Mouse (Mus musculus) lung, embryonic 14.5 days (tissue): ENCODE measurements at regions not wholly inside any gene's neighbourhood (a gene's known extent, or its start where the extent isn't known, plus 50 kb on each side); places are given as distances from the start of the nearest gene placed in this dataset.

Experiments
- ATAC-seq: fragments of 200-750 bp; cut with Nextera tagmentation; 2 replicates; pipeline ENCODE4 v1.8.0; 2017; ENCODE audit warnings: mild to moderate bottlenecking, moderate TSS enrichment, moderate library complexity; ENCODE audit not compliant: insufficient read depth
- DNase-seq: peaks from one replicate; pipeline ENCODE4 v3.0.0-alpha.2; 2015
- H3K27ac ChIP-seq: fragments of 300-500 bp; sonication (generic); 2 replicates; pipeline ENCODE4 v1.5.1; 2014; ENCODE audit warnings: low read depth, mild to moderate bottlenecking, moderate library complexity
- H3K27me3 ChIP-seq: fragments of 300-500 bp; sonication (generic); 2 replicates; pipeline ENCODE4 v1.6.1; 2014; ENCODE audit warnings: low read length, control low read depth; ENCODE audit not compliant: insufficient read depth
- H3K36me3 ChIP-seq: fragments of 300-500 bp; sonication (generic); 2 replicates; pipeline ENCODE4 v1.6.1; 2014; ENCODE audit warnings: control low read depth; ENCODE audit not compliant: insufficient read depth
- H3K4me1 ChIP-seq: fragments of 300-500 bp; sonication (generic); 2 replicates; pipeline ENCODE4 v1.6.1; 2014; ENCODE audit warnings: antibody characterized with exemption, control low read depth; ENCODE audit not compliant: insufficient read depth
- H3K4me2 ChIP-seq: fragments of 300-500 bp; sonication (generic); 2 replicates; pipeline ENCODE4 v1.6.1; 2014; ENCODE audit warnings: mild to moderate bottlenecking
- H3K4me3 ChIP-seq: fragments of 300-500 bp; sonication (generic); 2 replicates; pipeline ENCODE4 v1.5.1; 2014; ENCODE audit warnings: low read depth, low read length
- H3K9ac ChIP-seq: fragments of 300-500 bp; sonication (generic); 2 replicates; pipeline ENCODE4 v1.6.1; 2014
- H3K9me3 ChIP-seq: fragments of 300-500 bp; sonication (generic); 2 replicates; pipeline ENCODE4 v1.6.1; 2016; ENCODE audit warnings: low read depth, low read length, control low read depth
- CTCF ChIP-seq: IDR thresholded peaks from 2 replicates; pipeline ENCODE4 v1.5.1; 2016; ENCODE audit warnings: antibody characterized with exemption, low read depth
- WGBS: fragments of 180-500 bp; shearing (Covaris S2); extraction: QIAGEN DNeasy Blood & Tissue Kit; methylation state at CpG from one replicate; pipeline ENCODE4 v1.1.7; 2014; 5-methylcytosine and 5-hydroxymethylcytosine counted together

- TF ChIP-seq CTCF: no peak
- H3K9me3 ChIP-seq: no peaks in the 10 kb centered on the region
- no peak overlapping the region for H3K27ac ChIP-seq
- no peak for ATAC-seq
- H3K27me3 ChIP-seq: no peaks in the 10 kb centered on the region
- DNase-seq: no peak
- H3K36me3 ChIP-seq: no peaks in the 10 kb centered on the region
- H3K4me1 ChIP-seq: no peaks in the 10 kb centered on the region
- H3K4me2 ChIP-seq: no peak overlapping the region
- no peak overlapping the region for H3K9ac ChIP-seq
- WGBS: 71% methylated on average over 5 of the region's 5 CpGs
- no peak overlapping the region for H3K4me3 ChIP-seq
Measured at GRCm38 (mm10) chr5:39412756-39413155, 342.5 kb downstream of the Hs3st1 start.

DNA sequence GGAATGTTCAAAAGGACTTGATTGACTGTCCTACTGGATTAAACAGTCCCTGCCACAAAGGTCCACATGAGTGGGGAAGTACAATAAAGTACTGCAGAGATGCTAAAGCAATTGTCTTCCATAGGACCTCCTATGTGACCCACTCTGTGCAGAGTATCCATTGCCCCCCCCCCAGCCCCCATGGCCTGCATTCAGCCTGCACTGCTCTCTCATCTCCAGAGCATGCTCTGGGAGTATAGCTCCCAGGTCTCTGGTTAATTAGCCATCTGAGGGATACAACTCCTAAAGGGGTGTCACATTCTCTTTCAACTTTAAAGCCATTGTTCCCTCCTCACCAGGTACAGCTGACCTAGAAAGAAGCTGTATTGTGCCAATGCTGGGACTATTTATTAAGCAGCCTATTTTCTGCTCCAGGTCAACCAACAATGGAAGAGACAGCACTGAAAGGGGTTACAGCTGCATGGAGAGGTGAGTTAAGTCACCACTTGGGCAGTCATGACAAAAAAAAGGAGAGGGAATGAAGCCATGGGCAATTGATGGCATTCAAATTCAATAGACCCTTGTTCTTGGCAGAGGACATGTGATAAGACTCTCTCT is 364.8 kb downstream of the Hs3st1 start:
- Histone ChIP-seq H3K27me3 (no peaks in the 10 kb centered on the region), H3K9ac (no peak overlapping the region), H3K4me1 (no peaks in the 10 kb centered on the region), H3K4me2 (no peak overlapping the region), H3K36me3 (no peaks in the 10 kb centered on the region), H3K4me3 (no peak overlapping the region), H3K27ac (no peak overlapping the region), H3K9me3 (no peaks in the 10 kb centered on the region)
- DNase-seq (no peak), ATAC-seq (no peak)
- no peak for TF ChIP-seq CTCF

- 87% methylated on average over 2 of the region's 2 CpGs for WGBS
Measured at GRCm38 (mm10) chr5:39384410-39384809, 370.9 kb downstream of the Hs3st1 start.

GRCm38 (mm10) chr5:39374199-39374598 is 381.1 kb downstream of the Hs3st1 start:
- Histone ChIP-seq H3K4me2 (no peak overlapping the region), H3K36me3 (no peaks in the 10 kb centered on the region), H3K27ac (no peak overlapping the region), H3K9ac (no peak overlapping the region), H3K4me1 (no peaks in the 10 kb centered on the region), H3K4me3 (no peak overlapping the region), H3K27me3 (no peaks in the 10 kb centered on the region), H3K9me3 (no peaks in the 10 kb centered on the region)
- ATAC-seq: no peak
- TF ChIP-seq CTCF: no peak
- WGBS: 82% methylated on average over 3 of the region's 3 CpGs
- DNase-seq: no peak

More at GRCm38 (mm10) chr5:39384410-39384809, 370.9 kb downstream of the Hs3st1 start:
- H3K27me3 ChIP-seq: no peaks in the 10 kb centered on the region
- H3K4me1 ChIP-seq: no peaks in the 10 kb centered on the region
- H3K4me2 ChIP-seq: no peak overlapping the region
- TF ChIP-seq CTCF: no peak
- H3K4me3 ChIP-seq: no peak overlapping the region
- no peak for ATAC-seq
- H3K27ac ChIP-seq: no peak overlapping the region
- no peaks in the 10 kb centered on the region for H3K36me3 ChIP-seq
- no peaks in the 10 kb centered on the region for H3K9me3 ChIP-seq
- H3K9ac ChIP-seq: no peak overlapping the region
- no peak for DNase-seq

- TF ChIP-seq CTCF: no peak
- H3K4me2 ChIP-seq: no peak overlapping the region
- no peaks in the 10 kb centered on the region for H3K27me3 ChIP-seq
- no peaks in the 10 kb centered on the region for H3K9me3 ChIP-seq
- ATAC-seq: no peak
- DNase-seq: no peak
- 66% methylated on average over 3 of the region's 3 CpGs for WGBS
- no peak overlapping the region for H3K4me3 ChIP-seq
- H3K4me1 ChIP-seq: no peaks in the 10 kb centered on the region
- no peak overlapping the region for H3K9ac ChIP-seq
- no peaks in the 10 kb centered on the region for H3K36me3 ChIP-seq
- H3K27ac ChIP-seq: no peak overlapping the region
Measured at GRCm38 (mm10) chr5:39348680-39349079, 406.6 kb downstream of the Hs3st1 start.

DNA sequence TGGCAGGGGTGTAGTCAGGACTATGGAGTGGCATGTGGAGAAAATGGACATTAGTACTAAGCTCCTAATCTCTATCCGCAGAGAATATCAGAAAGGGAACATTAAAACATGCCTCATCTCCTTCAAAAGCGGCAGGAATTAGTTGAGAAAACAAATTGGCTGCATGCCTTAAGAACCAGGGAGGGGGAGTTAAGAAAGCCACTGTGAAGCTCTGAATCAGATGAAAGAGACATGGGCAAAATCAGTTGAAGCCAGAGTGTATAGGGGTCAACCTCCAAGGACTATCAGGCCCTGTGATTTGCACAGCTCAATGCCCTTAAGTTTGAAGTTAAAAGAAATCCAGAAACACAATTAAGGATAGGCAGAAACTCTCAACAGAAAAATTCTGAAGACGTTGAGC is 408.3 kb downstream of the Hs3st1 start:
- Histone ChIP-seq H3K9ac (no peak overlapping the region), H3K4me2 (no peak overlapping the region), H3K4me1 (no peaks in the 10 kb centered on the region), H3K27ac (no peak overlapping the region), H3K27me3 (no peaks in the 10 kb centered on the region), H3K4me3 (no peak overlapping the region), H3K36me3 (no peaks in the 10 kb centered on the region), H3K9me3 (no peaks in the 10 kb centered on the region)
- DNase-seq (no peak), ATAC-seq (no peak)
- no peak for TF ChIP-seq CTCF
- WGBS: 69% methylated on average over 3 of the region's 3 CpGs

DNA sequence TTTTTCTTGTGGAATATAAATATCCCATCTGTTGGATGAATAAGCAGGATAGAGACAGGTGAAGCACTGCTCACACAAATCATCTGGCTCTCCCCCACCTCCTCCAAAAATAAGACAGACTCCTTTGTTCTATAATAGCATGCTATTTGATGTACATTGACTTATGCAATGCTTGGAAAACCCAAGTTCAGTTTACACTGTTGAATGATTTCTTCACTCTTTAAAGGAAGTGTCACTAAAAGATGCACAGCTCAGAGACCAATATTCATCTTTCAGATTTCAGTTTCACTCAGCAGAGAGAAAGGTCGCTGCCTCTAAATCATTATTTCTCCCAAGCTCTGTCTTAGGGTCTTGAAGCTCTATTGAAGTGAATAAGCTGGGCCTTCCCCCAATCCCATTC is 417.4 kb downstream of the Hs3st1 start:
- H3K9ac ChIP-seq: no peak overlapping the region
- WGBS: 66% methylated on average over 1 of the region's 1 CpGs
- no peak overlapping the region for H3K4me2 ChIP-seq
- H3K4me1 ChIP-seq: no peaks in the 10 kb centered on the region
- no peak overlapping the region for H3K4me3 ChIP-seq
- no peak for TF ChIP-seq CTCF
- no peaks in the 10 kb centered on the region for H3K36me3 ChIP-seq
- H3K9me3 ChIP-seq: no peaks in the 10 kb centered on the region
- no peak for DNase-seq
- no peak overlapping the region for H3K27ac ChIP-seq
- ATAC-seq: no peak
- H3K27me3 ChIP-seq: no peaks in the 10 kb centered on the region

DNA sequence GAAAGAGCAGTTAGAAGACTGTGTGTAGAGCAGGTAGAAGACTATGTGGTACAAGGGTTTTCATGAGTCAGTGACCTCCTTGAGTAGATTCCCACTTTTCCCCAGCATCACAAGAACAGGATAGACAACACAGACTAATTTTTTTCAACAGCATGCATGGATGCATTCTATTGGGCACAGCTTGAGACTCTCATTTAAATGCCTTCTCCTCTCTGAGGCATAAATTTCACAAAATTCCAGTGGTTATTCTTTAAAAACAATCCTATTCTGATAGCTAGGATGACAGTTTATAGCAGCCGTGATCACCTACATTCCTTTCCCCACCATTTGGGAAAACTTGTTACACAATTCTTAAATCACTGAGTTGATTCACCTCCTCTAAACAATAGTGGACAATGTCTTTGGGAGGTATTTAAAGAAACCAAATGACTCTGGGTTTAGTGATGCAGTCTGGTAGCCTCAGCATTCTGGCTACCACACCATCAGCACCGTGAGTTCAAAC is 418.7 kb downstream of the Hs3st1 start:
- DNase-seq: no peak
- Histone ChIP-seq H3K4me2 (no peak overlapping the region), H3K4me1 (no peaks in the 10 kb centered on the region), H3K36me3 (no peaks in the 10 kb centered on the region), H3K4me3 (no peak overlapping the region), H3K27ac (no peak overlapping the region), H3K9me3 (no peaks in the 10 kb centered on the region), H3K9ac (no peak overlapping the region), H3K27me3 (no peaks in the 10 kb centered on the region)
- no peak for ATAC-seq
- no peak for TF ChIP-seq CTCF
- 86% methylated on average over 2 of the region's 2 CpGs for WGBS
